Mouse (Mus musculus): ENCODE measurements around the gene Gm17174. TPM values are rescaled to one million over a fixed set of nuclear protein-coding genes. Genes with fewer than 3 reads are reported as not detected.
"Not testable (repeated sequence)": the region's sequence is repeated elsewhere in the genome, so short reads cannot be mapped to it uniquely, and the experiment has no call there.

Gm17174 gene
- not detected for total RNA-seq (2021)
- long read RNA-seq, experiment 1, result 0 reads
- long read RNA-seq, experiment 2, result 0 reads

- not testable (repeated sequence) for DNase-seq (ENCODE audit: low spot score in 2 of 2)
Observed at GRCm38 (mm10) chr14:51592039-51592438, at the start of gene Gm17174. Gm17174 (minus strand) TSS chr14:51592139.

DNA sequence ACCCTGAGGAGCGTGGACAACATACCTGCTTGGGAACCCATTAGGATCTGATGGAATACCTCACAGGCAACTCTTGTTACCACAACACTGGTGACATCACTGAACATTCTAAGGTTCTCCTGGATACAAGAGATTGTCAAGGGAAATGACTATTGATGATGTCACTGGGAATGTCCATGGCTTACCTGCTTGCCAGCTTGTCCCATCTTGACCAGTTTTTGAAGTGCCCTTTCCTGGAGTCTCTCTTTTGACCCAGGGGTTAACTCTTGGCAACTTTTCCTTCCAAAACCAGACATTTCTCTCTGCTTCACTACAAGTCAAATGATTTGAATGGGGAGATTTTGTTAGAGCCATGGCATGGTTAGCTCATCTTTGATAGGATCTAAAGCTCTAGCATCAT lies 43.6 kb upstream of the Gm17174 start, which contains the start of gene Gm4181:
TSS of gene Gm4181 (minus strand) at position 101 of the 400 bp plus-strand sequence.
- DNase-seq (ENCODE audit: low spot score in 2 of 2), result not testable (repeated sequence)

- DNase-seq (ENCODE audit: low spot score in 2 of 2), result peak; percentile 8 to 26
Observed at GRCm38 (mm10) chr14:51632426-51632825, 40.5 kb upstream of the Gm17174 start.

GRCm38 (mm10) chr14:51611210-51611609 lies 19.3 kb upstream of the Gm17174 start, which contains the start of gene Gm17078:
Gm17078 (minus strand) TSS chr14:51611310.
- no peak for DNase-seq (ENCODE audit: low spot score in 2 of 2)

- not testable (repeated sequence) for DNase-seq (ENCODE audit: low spot score in 2 of 2)
Observed at GRCm38 (mm10) chr14:51573963-51574362, 18.0 kb downstream of the Gm17174 start, which contains the start of gene Gm17175. Gm17175 (minus strand) TSS chr14:51574063.

- no peak for DNase-seq (ENCODE audit: low spot score in 2 of 2)
Observed at GRCm38 (mm10) chr14:51552490-51552889, 39.4 kb downstream of the Gm17174 start, which contains the start of gene Gm5622. Gm5622 (plus strand) TSS chr14:51552790.

Other genes with a start within 250 kb of the Gm17174 start
- not detected for gene Gm7247, start 230.4 kb downstream of the Gm17174 start, total RNA-seq (2021)
- not detected for gene Vmn2r88, start 181.3 kb downstream of the Gm17174 start, total RNA-seq (2021)
- gene Vmn2r89, start 140.3 kb downstream of the Gm17174 start, total RNA-seq (2021), result not detected
- not detected for gene Gm5622, start 39.3 kb downstream of the Gm17174 start, total RNA-seq (2021)
- not detected for gene Gm17175, start 18.1 kb downstream of the Gm17174 start, total RNA-seq (2021)
- gene Gm17078, start 19.2 kb upstream of the Gm17174 start, total RNA-seq (2021), result not detected
- gene Gm4181, start 43.5 kb upstream of the Gm17174 start, total RNA-seq (2021), result not detected
- gene Gm17079, start 103.3 kb upstream of the Gm17174 start, total RNA-seq (2021), result not detected
- gene Gm5800, start 125.0 kb upstream of the Gm17174 start, total RNA-seq (2021), result not detected
- not detected for gene Ang4, start 181.5 kb upstream of the Gm17174 start, total RNA-seq (2021)
- not detected for gene AY358078, start 207.9 kb upstream of the Gm17174 start, total RNA-seq (2021)

Data from adrenal gland, postnatal 4 days (tissue).